Mouse (Mus musculus) 416B (cell line): Measurements from ENCODE around the gene Ccnyl1.
A peak's percentile ranks its signal among the peaks of the same experiment; 100 is the strongest.

Source experiments
- DNase-seq: peaks from one replicate; pipeline ENCODE4 v3.0.0; 2011; ENCODE audit warnings: low read depth

Ccnyl1 gene

GRCm38 (mm10) chr1:64738180-64738555, 47.9 kb downstream of the Ccnyl1 start:
- DNase-seq, result no peak

- peak; percentile 89 for DNase-seq
Measured at GRCm38 (mm10) chr1:64738661-64739082, 48.4 kb downstream of the Ccnyl1 start.

GRCm38 (mm10) chr1:64742741-64743408, 52.6 kb downstream of the Ccnyl1 start:
- no peak for DNase-seq

GRCm38 (mm10) chr1:64744616-64745015, 54.4 kb downstream of the Ccnyl1 start:
- no peak for DNase-seq

- peak; percentile 45 for DNase-seq
Measured at GRCm38 (mm10) chr1:64753109-64753508, 62.9 kb downstream of the Ccnyl1 start.

GRCm38 (mm10) chr1:64753668-64754067, 63.4 kb downstream of the Ccnyl1 start:
- DNase-seq, result peak; percentile 27

- no peak for DNase-seq
Measured at GRCm38 (mm10) chr1:64754658-64755057, 64.4 kb downstream of the Ccnyl1 start.

- peak; percentile 87 for DNase-seq
Measured at GRCm38 (mm10) chr1:64755971-64756639, 65.8 kb downstream of the Ccnyl1 start.

- peak; percentile 70 for DNase-seq
Measured at GRCm38 (mm10) chr1:64756640-64757030, 66.4 kb downstream of the Ccnyl1 start.

- peak; percentile 35 for DNase-seq
Measured at GRCm38 (mm10) chr1:64757254-64757653, 67.0 kb downstream of the Ccnyl1 start.

GRCm38 (mm10) chr1:64757766-64758165, 67.5 kb downstream of the Ccnyl1 start:
- DNase-seq, result no peak

GRCm38 (mm10) chr1:64761646-64762045, 71.4 kb downstream of the Ccnyl1 start:
- no peak for DNase-seq

- DNase-seq, result no peak
Measured at GRCm38 (mm10) chr1:64770169-64770568, 79.9 kb downstream of the Ccnyl1 start.

- DNase-seq, result no peak
Measured at GRCm38 (mm10) chr1:64773305-64773704, 83.0 kb downstream of the Ccnyl1 start.
